Mouse (Mus musculus) mouse embryonic stem cell (cell line): ENCODE data around the gene Cdh1.
"Not testable (repeated sequence)": the region's sequence is repeated elsewhere in the genome, so short reads cannot be mapped to it uniquely, and the experiment has no call there.

ENCODE experiments used
- in situ Hi-C, 2 experiments: fragments of 300-500 bp; cut with MboI; formaldehyde crosslinking; loops; 1 replicate in 1 of 2; 3 replicates in 1 of 2; pipeline ENCODE4 v1.14.3; 2019 to 2020; ENCODE audit warnings: low sequenced_read_pairs in 2 of 2, low pct_unique_long_range_greater_than_20kb in 1 of 2, mixed read lengths in 1 of 2; ENCODE audit not compliant: unreplicated experiment in 1 of 2

Cdh1 gene

GRCm38 (mm10) chr8:106585671-106586037 lies 17.5 kb upstream of the Cdh1 start:
- in situ Hi-C loops: no loop called here

- in situ Hi-C loops: no loop called here
Observed at GRCm38 (mm10) chr8:106586896-106587295, 16.3 kb upstream of the Cdh1 start.

GRCm38 (mm10) chr8:106588443-106589431 lies 14.4 kb upstream of the Cdh1 start:
- in situ Hi-C loops: no loop called here

GRCm38 (mm10) chr8:106592458-106592857 lies 10.7 kb upstream of the Cdh1 start:
- in situ Hi-C loops: no loop called here

GRCm38 (mm10) chr8:106595623-106596022 lies 7.5 kb upstream of the Cdh1 start:
- in situ Hi-C loops: not testable (repeated sequence)

- in situ Hi-C loops: no loop called here
Observed at GRCm38 (mm10) chr8:106597067-106597466, 6.1 kb upstream of the Cdh1 start.

- in situ Hi-C loops: no loop called here
Observed at GRCm38 (mm10) chr8:106599265-106599979, 3.7 kb upstream of the Cdh1 start.

GRCm38 (mm10) chr8:106603933-106604332 lies 782 bp downstream of the Cdh1 start:
- in situ Hi-C loops: no loop called here

GRCm38 (mm10) chr8:106605657-106606056 lies 2.5 kb downstream of the Cdh1 start:
- in situ Hi-C loops: no loop called here

GRCm38 (mm10) chr8:106606121-106606520 lies 3.0 kb downstream of the Cdh1 start:
- in situ Hi-C loops: no loop called here

- in situ Hi-C loops: no loop called here
Observed at GRCm38 (mm10) chr8:106606601-106607145, 3.5 kb downstream of the Cdh1 start.

- in situ Hi-C loops: not testable (repeated sequence)
Observed at GRCm38 (mm10) chr8:106607783-106608182, 4.6 kb downstream of the Cdh1 start.

GRCm38 (mm10) chr8:106608425-106608824 lies 5.3 kb downstream of the Cdh1 start:
- in situ Hi-C loops: no loop called here

- in situ Hi-C loops: no loop called here
Observed at GRCm38 (mm10) chr8:106609076-106609903, 6.1 kb downstream of the Cdh1 start.

GRCm38 (mm10) chr8:106610958-106611640 lies 7.9 kb downstream of the Cdh1 start:
- in situ Hi-C loops: no loop called here

GRCm38 (mm10) chr8:106612047-106612446 lies 8.9 kb downstream of the Cdh1 start:
- in situ Hi-C loops: no loop called here

GRCm38 (mm10) chr8:106614704-106615103 lies 11.6 kb downstream of the Cdh1 start:
- in situ Hi-C loops: no loop called here
